Mouse (Mus musculus) bone marrow, adult 2 months (tissue): ENCODE results near the gene Paf1. TPM values are rescaled to one million over a fixed set of nuclear protein-coding genes. Genes with fewer than 3 reads are reported as not detected.

ENCODE experiments used
- H3K27ac ChIP-seq: fragments of 200-500 bp; 2 replicates; pipeline ENCODE4 v1.5.1; 2012; ENCODE audit warnings: low read depth, mild to moderate bottlenecking, control low read depth, inconsistent platforms, low read length; ENCODE audit not compliant: control insufficient read depth, poor library complexity, insufficient read depth
- H3K4me1 ChIP-seq: fragments of 200-500 bp; 2 replicates; pipeline ENCODE4 v1.6.1; 2011; ENCODE audit warnings: low read length; ENCODE audit not compliant: control insufficient read depth, insufficient read depth
- H3K4me3 ChIP-seq: fragments of 200-500 bp; replicated peaks from 2 replicates; pipeline ENCODE3; 2011; ENCODE audit warnings: mild to moderate bottlenecking, low read depth, low read length, control low read depth; ENCODE audit not compliant: control insufficient read depth
- CTCF ChIP-seq: fragments of 200-500 bp; IDR thresholded peaks from 2 replicates; pipeline ENCODE4 v1.5.1; 2011; ENCODE audit warnings: low read length, control low read depth; ENCODE audit not compliant: control insufficient read depth, insufficient read depth
- POLR2A ChIP-seq: fragments of 200-500 bp; IDR thresholded peaks from 2 replicates; pipeline ENCODE4 v1.6.1; 2011; ENCODE audit warnings: low read depth, mild to moderate bottlenecking, control low read depth, low read length, borderline replicate concordance; ENCODE audit not compliant: control insufficient read depth
- WGBS: fragments of 180-500 bp; shearing (Covaris S2); methylation state at CpG from one replicate; pipeline ENCODE4 v1.1.7; 2018; 5-methylcytosine and 5-hydroxymethylcytosine counted together
- polyA plus RNA-seq: library from polyadenylated mRNA; stranded (reverse); fragments of >200 nt; gene quantifications from 2 replicates; pipeline ENCODE4 v1.2.4, GENCODE M21; 2011; ENCODE audit warnings: low replicate concordance; ENCODE audit not compliant: missing spikeins, insufficient read depth, insufficient read length

Paf1 gene
- polyA plus RNA-seq, 1 experiment, result 209 TPM

DNA sequence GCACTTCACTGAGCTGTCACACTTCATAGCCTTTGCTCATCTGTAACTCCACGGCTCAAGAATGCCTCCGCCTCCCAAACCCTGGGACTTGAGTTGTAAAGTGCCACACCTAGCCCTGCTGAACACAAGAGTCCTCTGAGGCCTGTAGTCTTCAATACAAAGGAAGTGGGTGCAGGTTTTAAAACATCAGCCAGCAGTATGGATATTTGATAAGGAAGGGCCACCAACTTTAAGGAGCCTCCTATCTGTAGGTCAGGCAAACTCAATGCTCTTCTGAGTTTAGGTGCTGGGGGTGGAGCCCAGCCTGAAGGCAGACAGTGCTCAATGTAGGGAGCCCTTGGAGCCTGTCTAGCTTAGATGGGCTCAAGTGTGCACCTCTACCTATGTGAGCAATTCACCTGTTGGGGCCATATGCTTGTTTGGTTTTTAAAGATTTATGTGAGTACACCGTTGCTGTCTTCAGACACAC, 38.6 kb upstream of the Paf1 start:
- H3K4me1 ChIP-seq, result no peaks in the 10 kb centered on the region; the same call in 1 of the 2 replicates
- no peak overlapping the region for H3K27ac ChIP-seq
- no peak overlapping the region for H3K4me3 ChIP-seq
- no peak for TF ChIP-seq CTCF
- TF ChIP-seq POLR2A, result no peak
- WGBS, result 85% methylated on average over 3 of the region's 3 CpGs

DNA sequence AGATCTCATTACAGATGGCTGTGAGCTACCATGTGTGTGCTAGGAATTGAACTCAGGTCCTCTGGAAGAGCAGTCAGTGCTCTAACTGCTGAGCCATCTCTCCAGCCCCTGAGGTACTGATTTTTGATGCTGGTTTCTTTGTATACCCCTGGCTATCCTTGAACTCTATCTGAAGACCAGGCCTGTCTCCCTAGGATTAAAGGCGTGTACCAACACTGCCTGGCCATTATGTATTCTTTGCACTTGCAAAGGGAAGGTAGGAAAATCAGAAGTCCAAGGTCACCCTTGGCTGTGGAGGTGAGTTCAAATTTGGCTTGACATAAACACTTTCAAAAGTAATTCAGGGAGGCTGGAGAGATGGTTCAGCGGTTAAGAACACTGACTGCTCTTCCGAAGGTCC, 38.2 kb upstream of the Paf1 start:
- Histone ChIP-seq H3K4me1 (no peaks in the 10 kb centered on the region; the same call in 1 of the 2 replicates), H3K4me3 (no peak overlapping the region), H3K27ac (no peak overlapping the region)
- no peak for TF ChIP-seq POLR2A
- no peak for TF ChIP-seq CTCF
- 87% methylated on average over 3 of the region's 3 CpGs for WGBS

DNA sequence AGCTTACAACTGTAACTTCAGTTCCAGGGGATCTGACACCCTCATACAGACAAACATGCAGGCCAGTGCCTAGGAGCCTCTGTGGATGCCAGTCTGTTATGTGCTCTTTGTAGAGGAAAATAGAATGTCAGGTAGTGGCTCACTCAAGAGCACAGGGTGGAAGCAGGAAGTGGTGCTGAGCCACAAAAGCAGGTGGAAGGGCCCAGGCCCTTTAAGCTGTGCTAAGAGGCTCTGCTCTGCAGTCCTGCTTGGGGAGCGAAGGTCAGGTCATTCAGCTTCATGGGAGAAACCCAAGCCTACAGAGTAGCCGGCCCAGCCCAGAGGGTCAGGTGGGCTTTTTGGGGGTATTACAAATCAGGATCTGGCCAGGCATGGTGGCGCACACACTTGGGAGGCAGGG, 37.5 kb upstream of the Paf1 start:
- 83% methylated on average over 3 of the region's 3 CpGs for WGBS
- H3K4me1 ChIP-seq, result no peaks in the 10 kb centered on the region; the same call in 1 of the 2 replicates
- TF ChIP-seq CTCF (no peak), POLR2A (no peak)
- H3K27ac ChIP-seq, result no peak overlapping the region
- no peak overlapping the region for H3K4me3 ChIP-seq

DNA sequence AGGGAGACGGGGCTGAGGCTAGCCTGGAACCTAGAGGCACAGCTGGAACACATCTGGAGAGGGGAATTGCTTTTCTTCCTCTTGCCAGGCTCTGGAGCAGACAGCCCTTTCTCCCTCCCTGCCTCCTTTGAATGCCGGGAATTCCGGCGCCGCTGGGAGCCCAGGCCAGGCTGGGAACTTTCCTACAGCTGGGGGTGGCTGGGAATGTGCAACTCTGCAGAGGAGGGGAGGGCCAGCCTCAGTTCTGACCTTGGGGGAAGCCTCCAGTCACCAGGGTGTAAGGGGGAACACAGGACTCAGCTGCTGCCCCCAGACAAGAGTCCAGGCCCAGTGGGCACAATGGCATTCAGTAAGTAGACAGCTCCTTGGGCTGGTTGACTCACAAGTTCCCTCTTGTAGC, 35.8 kb upstream of the Paf1 start:
- Histone ChIP-seq H3K27ac (no peak overlapping the region), H3K4me1 (no peaks in the 10 kb centered on the region; the same call in 1 of the 2 replicates), H3K4me3 (no peak overlapping the region)
- WGBS, result 70% methylated on average over 5 of the region's 5 CpGs
- TF ChIP-seq CTCF, result no peak
- TF ChIP-seq POLR2A, result no peak

DNA sequence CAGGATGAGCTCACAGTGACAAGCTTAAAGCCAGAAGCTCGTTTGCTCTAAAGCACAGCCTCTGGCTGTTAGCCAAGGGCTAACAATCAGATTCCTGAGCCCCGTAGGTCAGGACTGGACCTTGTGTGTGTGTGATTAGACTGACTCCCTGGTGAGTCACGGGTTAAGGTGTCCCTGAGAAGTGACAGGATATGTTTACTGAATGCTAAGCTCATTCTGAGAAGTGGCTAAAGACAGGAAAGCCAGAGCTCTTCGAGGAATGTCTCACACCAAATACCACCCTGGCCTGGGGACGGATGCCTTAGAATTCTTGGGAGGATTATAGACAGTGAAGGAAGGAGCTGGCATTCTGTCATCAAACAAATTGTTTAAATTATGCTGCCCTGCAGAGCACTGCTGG, 34.8 kb upstream of the Paf1 start:
- Histone ChIP-seq H3K4me3 (no peak overlapping the region), H3K4me1 (no peaks in the 10 kb centered on the region; the same call in 1 of the 2 replicates), H3K27ac (no peak overlapping the region)
- no peak for TF ChIP-seq POLR2A
- TF ChIP-seq CTCF, result no peak
- 37% methylated on average over 5 of the region's 5 CpGs for WGBS

DNA sequence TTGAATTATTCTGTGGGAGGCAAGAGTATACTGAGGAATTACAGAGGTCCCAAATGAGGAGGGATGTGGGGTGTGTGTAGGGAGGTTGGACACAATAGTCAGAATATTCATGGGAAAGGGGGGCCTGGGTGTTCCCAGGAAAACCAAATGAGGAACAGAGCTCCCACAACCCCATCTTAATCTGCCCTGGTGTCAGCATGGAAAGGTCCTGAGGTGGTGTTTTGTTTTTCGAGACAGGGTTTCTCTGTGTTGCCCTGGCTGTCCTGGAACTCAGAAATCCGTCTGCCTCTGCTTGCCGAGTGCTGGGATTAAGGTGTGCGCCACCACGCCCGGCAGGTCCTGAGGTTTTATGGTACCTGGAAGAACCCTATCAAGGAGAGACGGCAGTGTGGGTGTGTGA, 34.3 kb upstream of the Paf1 start:
- 82% methylated on average over 7 of the region's 7 CpGs for WGBS
- Histone ChIP-seq H3K4me3 (no peak overlapping the region), H3K27ac (no peak overlapping the region), H3K4me1 (no peaks in the 10 kb centered on the region; the same call in 1 of the 2 replicates)
- TF ChIP-seq CTCF (no peak), POLR2A (no peak)

DNA sequence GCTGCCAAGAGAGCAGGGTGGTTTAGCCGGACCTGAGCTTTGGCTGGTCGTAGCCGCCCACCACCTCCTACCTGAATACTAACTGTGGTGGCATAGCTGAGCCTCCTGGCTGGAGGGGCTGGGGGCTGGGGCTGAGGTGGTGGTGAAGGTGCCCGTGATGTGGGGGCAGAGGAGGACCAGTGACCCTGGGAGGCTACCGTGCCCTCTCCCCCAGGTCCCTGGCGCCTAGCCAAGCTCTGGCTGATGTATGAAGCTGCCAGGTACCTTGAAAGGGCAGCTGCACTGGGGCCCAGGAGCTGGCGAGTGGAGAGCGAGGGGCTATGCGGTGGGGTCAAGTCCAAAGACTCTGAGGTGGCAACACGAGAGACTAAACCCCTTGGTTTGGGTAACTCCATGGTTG, 32.9 kb upstream of the Paf1 start:
- Histone ChIP-seq H3K4me1 (no peaks in the 10 kb centered on the region; the same call in 1 of the 2 replicates), H3K4me3 (no peak overlapping the region), H3K27ac (no peak overlapping the region)
- TF ChIP-seq POLR2A (no peak), CTCF (no peak)
- WGBS, result 85% methylated on average over 10 of the region's 10 CpGs

DNA sequence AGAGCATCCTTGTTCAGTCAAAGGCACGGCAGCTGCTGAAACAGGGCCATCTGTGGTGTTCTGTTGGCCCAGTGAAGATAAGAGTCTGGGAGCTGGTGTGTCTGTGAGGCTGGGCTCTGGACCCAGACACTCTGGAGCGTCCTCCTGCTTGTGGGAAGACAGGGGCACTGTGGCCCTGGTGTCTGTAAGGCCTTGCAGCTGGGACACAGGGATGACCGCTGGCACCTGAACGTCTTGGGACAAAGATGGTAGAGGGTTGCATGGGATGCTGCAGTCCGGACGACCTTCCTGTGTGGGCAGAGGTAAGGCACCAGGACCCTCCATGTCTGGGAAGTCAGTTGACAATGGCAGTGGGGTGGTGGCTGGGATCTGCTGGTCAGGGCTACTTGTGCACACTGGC, 32.5 kb upstream of the Paf1 start:
- WGBS, result 87% methylated on average over 6 of the region's 6 CpGs
- no peaks in the 10 kb centered on the region; the same call in 1 of the 2 replicates for H3K4me1 ChIP-seq
- H3K4me3 ChIP-seq, result no peak overlapping the region
- no peak overlapping the region for H3K27ac ChIP-seq
- TF ChIP-seq POLR2A, result no peak
- no peak for TF ChIP-seq CTCF
